Comparison of ENCODE assay signal across 10 mouse cellular contexts in the genomic region with DNA sequence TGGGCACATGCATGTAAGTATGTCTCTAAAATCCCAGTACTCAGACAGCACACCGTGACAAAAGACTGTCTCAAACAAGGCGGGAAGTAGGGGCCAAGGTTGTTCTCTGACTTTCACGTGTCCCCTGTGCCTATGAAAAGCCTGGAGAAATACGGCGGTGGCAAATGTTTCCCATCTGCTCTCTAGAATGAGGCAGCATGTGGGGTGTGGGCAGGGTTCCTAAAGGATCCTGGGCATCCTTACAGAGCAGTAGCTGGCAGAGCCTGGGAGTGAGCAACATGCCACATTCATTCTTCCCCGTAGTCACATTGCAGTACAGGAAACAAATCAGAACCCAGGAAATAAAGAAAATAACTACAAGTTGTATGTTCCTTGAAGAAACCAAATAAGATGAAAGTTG. TPM values are rescaled to one million over a fixed set of nuclear protein-coding genes. Genes with fewer than 3 reads are reported as not detected.
DNase-seq lines count a peak whose midpoint lies in the region; TF ChIP-seq lines count a peak whose summit lies in the region.
"Had no signal": no experiment of that assay in that cellular context is flagged by ENCODE, and none has a peak within 500 bp of the region (broad histone marks: within the 10 kb centered on the region; RNA-seq: fewer than 3 reads in every experiment).

No protein-coding gene starts in this region.

- H3K9me3 ChIP-seq in heart, embryonic 10.5 days, result no peaks in the 10 kb centered on the region
- H3K9me3 ChIP-seq: heart, embryonic 13.5 days; liver, embryonic 12.5 days had no signal

- no peak overlapping the region for H3K27ac ChIP-seq in heart, embryonic 10.5 days
- H3K27ac ChIP-seq: heart, embryonic 13.5 days; left cerebral cortex, adult 2 months; liver, embryonic 12.5 days had no signal

- H3K27me3 ChIP-seq in heart, embryonic 10.5 days (ENCODE audit: insufficient read depth, poor library complexity, severe bottlenecking), result no peaks in the 10 kb centered on the region
- H3K27me3 ChIP-seq: heart, embryonic 13.5 days; liver, embryonic 12.5 days had no signal

- no peaks in the 10 kb centered on the region for H3K4me1 ChIP-seq in heart, embryonic 10.5 days
- H3K4me1 ChIP-seq: liver, embryonic 12.5 days had no signal

- DNase-seq in brain, embryonic 14.5 days (ENCODE audit: low read depth), result peak; percentile 70
- DNase-seq in cerebellum, adult 18-20 months, result peak; percentile 76 to 84
- peak; percentile 32 to 44 for DNase-seq in frontal cortex, postnatal 10 days (ENCODE audit: low spot score in 2 of 2)
- DNase-seq in left cerebral cortex, postnatal 25 days (ENCODE audit: low spot score in 2 of 2), result peak; percentile 60 to 92
- DNase-seq in heart, embryonic 10.5 days (ENCODE audit: low spot score), result no peak
- no peak for DNase-seq in kidney, adult 11 months
- no peak for DNase-seq in thymus, postnatal 0 days (ENCODE audit: low spot score)

- TF ChIP-seq CTCF in brain, embryonic 14.5 days (IDR thresholded peaks at IDR 0.05; ENCODE audit: borderline replicate concordance, extremely low read depth, insufficient read depth, insufficient read length), result no peak

- intact Hi-C loops in left cerebral cortex, postnatal 25 days (cut with DNase I), result no loop called here

- 94% methylated on average over 6 of the region's 6 CpGs for WGBS in heart, embryonic 10.5 days

- H3K36me3 ChIP-seq in heart, embryonic 10.5 days, result peaks cover 83% of the 10 kb centered on the region

- no peak for TF ChIP-seq POLR2A in brain, embryonic 14.5 days (IDR thresholded peaks at IDR 0.05; ENCODE audit: borderline replicate concordance, extremely low read depth, insufficient read depth, insufficient read length, poor library complexity, severe bottlenecking)

- H3K4me3 ChIP-seq in heart, embryonic 10.5 days, result no peak overlapping the region
- H3K4me3 ChIP-seq: heart, embryonic 13.5 days; left cerebral cortex, adult 2 months; liver, embryonic 12.5 days had no signal

RNA-seq across cellular contexts. Expression of a gene that starts 21.4 kb away (rescaled TPM):
- 77.4 and 85.5 TPM in 2 replicates for polyA plus RNA-seq in brain, embryonic 14.5 days (2012; rRNA removed)
- 10 to 100 TPM; 65.8 to 70.9 TPM for total RNA-seq in left cerebral cortex, postnatal 25 days (2021)
- polyA plus RNA-seq in heart, embryonic 10.5 days (2016; fragmentation: Nextera tagmentation; extraction: Ambion mirVana), result 61.4 and 91.2 TPM in 2 replicates
- polyA plus RNA-seq in thymus, postnatal 0 days (2015; fragmentation: Nextera tagmentation; extraction: Ambion mirVana), result 62.8 and 68.2 TPM in 2 replicates

RNA-seq across cellular contexts. Expression of a gene that starts 21.7 kb away (rescaled TPM):
- 27.1 and 36.6 TPM in 2 replicates for polyA plus RNA-seq in brain, embryonic 14.5 days (2012; rRNA removed)
- 10 to 100 TPM; 72.2 to 73.5 TPM for total RNA-seq in left cerebral cortex, postnatal 25 days (2021)
- 5.0 and 7.8 TPM in 2 replicates for polyA plus RNA-seq in heart, embryonic 10.5 days (2016; fragmentation: Nextera tagmentation; extraction: Ambion mirVana)
- 4.8 and 5.2 TPM in 2 replicates for polyA plus RNA-seq in thymus, postnatal 0 days (2015; fragmentation: Nextera tagmentation; extraction: Ambion mirVana)

Comparison
In these comparisons a context has a peak if more than half of its experiments do, and no peak if none do; other contexts are left out.
1. DNase-seq: peak in brain, embryonic 14.5 days (single experiment), cerebellum, adult 18-20 months (2 of 2), frontal cortex, postnatal 10 days (2 of 2) and left cerebral cortex, postnatal 25 days (2 of 2); none in heart, embryonic 10.5 days (single experiment), kidney, adult 11 months (single experiment) and thymus, postnatal 0 days (single experiment).